Mouse (Mus musculus) thymus, adult 2 months (tissue): ENCODE measurements around the gene Fgfr2. TPM values are rescaled to one million over a fixed set of nuclear protein-coding genes. Genes with fewer than 3 reads are reported as not detected.
A peak's percentile ranks its signal among the peaks of the same experiment; 100 is the strongest.

Source experiments
- DNase-seq: peaks from one replicate; pipeline ENCODE4 v3.0.0; 2021
- H3K27ac ChIP-seq: fragments of 200-500 bp; 2 replicates; pipeline ENCODE4 v1.5.1; 2012; ENCODE audit warnings: low read length, control low read depth; ENCODE audit not compliant: control insufficient read depth, insufficient read depth
- H3K27me3 ChIP-seq: fragments of 200-500 bp; 2 replicates; pipeline ENCODE4 v1.6.1; 2012; ENCODE audit warnings: mild to moderate bottlenecking, low read length, moderate library complexity, mixed read lengths; ENCODE audit not compliant: control insufficient read depth, insufficient read depth
- H3K36me3 ChIP-seq: fragments of 200-500 bp; 2 replicates; pipeline ENCODE4 v1.6.1; 2012; ENCODE audit warnings: mild to moderate bottlenecking, low read length, moderate library complexity; ENCODE audit not compliant: control insufficient read depth, insufficient read depth
- H3K4me1 ChIP-seq: fragments of 200-500 bp; replicated peaks from 2 replicates; pipeline ENCODE4 v1.6.1; 2012; ENCODE audit warnings: low read length; ENCODE audit not compliant: control insufficient read depth, insufficient read depth
- H3K4me3 ChIP-seq: fragments of 200-500 bp; 2 replicates; pipeline ENCODE4 v1.5.1; 2012; ENCODE audit warnings: mild to moderate bottlenecking, low read length, control low read depth, moderate library complexity; ENCODE audit not compliant: control insufficient read depth, insufficient read depth
- CTCF ChIP-seq: fragments of 200-500 bp; IDR thresholded peaks from 2 replicates; pipeline ENCODE4 v1.5.1; 2012; ENCODE audit warnings: mild to moderate bottlenecking, control low read depth, low read length, moderate library complexity, borderline replicate concordance; ENCODE audit not compliant: control insufficient read depth, poor library complexity, insufficient read depth; ENCODE audit errors: extremely low read depth
- POLR2A ChIP-seq: fragments of 200-500 bp; IDR thresholded peaks from 2 replicates; pipeline ENCODE4 v1.6.1; 2012; ENCODE audit warnings: mild to moderate bottlenecking, low read length, control low read depth, moderate library complexity; ENCODE audit not compliant: control insufficient read depth, poor library complexity, insufficient read depth; ENCODE audit errors: extremely low read depth
- WGBS: fragments of 180-500 bp; shearing (Covaris S2); methylation state at CpG from one replicate; pipeline ENCODE4 v1.1.7; 2018; 5-methylcytosine and 5-hydroxymethylcytosine counted together
- polyA plus RNA-seq: library from polyadenylated mRNA; depleted of rRNA; stranded (reverse); fragments of >200 nt; gene quantifications from 2 replicates; pipeline ENCODE4 v1.2.3, GENCODE M21; 2012

Fgfr2 gene
- polyA plus RNA-seq, 1 experiment: 12.1 TPM

DNA sequence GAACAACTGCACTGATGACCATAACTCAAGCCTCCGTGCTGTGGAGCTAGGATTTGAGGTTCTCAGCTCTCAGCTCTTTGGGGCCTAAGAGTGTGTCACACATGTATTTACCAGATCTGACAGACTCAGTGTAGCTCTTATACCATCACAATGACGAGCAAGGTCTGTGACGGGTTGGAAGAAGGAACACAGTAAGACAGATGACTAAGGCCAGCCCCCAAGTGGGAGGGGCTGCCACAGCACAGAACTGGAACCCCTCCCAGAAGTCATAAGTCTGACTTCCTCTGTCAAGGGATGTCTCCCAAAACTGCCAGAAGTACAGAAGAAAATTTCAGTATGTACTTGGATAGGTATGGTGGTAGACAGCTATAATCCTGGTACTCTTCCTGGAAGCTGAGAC lies 319.2 kb downstream of the Fgfr2 start:
- Histone ChIP-seq H3K27me3 (no peaks in the 10 kb centered on the region), H3K4me1 (peaks cover 73% of the 10 kb centered on the region), H3K27ac (no peak overlapping the region), H3K4me3 (no peak overlapping the region), H3K36me3 (no peaks in the 10 kb centered on the region)
- DNase-seq: no peak
- 51% methylated on average over 3 of the region's 3 CpGs for WGBS
- TF ChIP-seq POLR2A (no peak), CTCF (no peak)

- no peak overlapping the region for H3K4me3 ChIP-seq
- peaks cover 72% of the 10 kb centered on the region for H3K4me1 ChIP-seq
- H3K36me3 ChIP-seq: no peaks in the 10 kb centered on the region
- no peak for TF ChIP-seq POLR2A
- TF ChIP-seq CTCF: no peak
- 77% methylated on average over 2 of the region's 2 CpGs for WGBS
- no peak overlapping the region for H3K27ac ChIP-seq
- DNase-seq: no peak
- no peaks in the 10 kb centered on the region for H3K27me3 ChIP-seq
Measured at GRCm38 (mm10) chr7:132803336-132803735, 319.8 kb downstream of the Fgfr2 start.

GRCm38 (mm10) chr7:132802691-132803090 lies 320.5 kb downstream of the Fgfr2 start:
- no peaks in the 10 kb centered on the region for H3K27me3 ChIP-seq
- H3K27ac ChIP-seq: peak overlapping the region; percentile 22; the same call in 1 of the 2 replicates
- no peak overlapping the region for H3K4me3 ChIP-seq
- H3K4me1 ChIP-seq: peaks cover 68% of the 10 kb centered on the region
- WGBS: 95% methylated on average over 11 of the region's 11 CpGs
- DNase-seq: no peak
- no peak for TF ChIP-seq CTCF
- TF ChIP-seq POLR2A: no peak
- H3K36me3 ChIP-seq: no peaks in the 10 kb centered on the region

DNA sequence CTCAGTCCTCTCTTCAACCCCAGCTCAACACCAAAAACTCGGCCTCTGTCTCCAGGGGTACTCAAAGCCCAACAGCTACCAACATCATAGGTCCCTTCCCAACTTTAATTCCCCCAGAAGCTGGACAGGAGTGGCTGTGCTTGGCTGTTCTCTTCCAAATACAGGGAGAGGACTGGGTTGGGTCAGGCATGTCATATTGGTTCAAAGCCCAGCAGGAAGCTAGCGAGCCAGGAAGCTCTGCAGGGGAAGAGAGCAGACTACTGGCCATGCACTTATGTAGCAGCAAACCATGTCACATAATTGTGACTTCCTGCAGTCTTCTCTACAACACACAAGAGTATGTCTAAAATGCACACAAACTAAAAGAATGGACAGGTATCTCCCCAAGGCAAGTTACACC lies 321.1 kb downstream of the Fgfr2 start:
- H3K27me3 ChIP-seq: no peaks in the 10 kb centered on the region
- no peak for DNase-seq
- 75% methylated on average over 2 of the region's 2 CpGs for WGBS
- H3K4me3 ChIP-seq: no peak overlapping the region
- H3K36me3 ChIP-seq: no peaks in the 10 kb centered on the region
- no peak for TF ChIP-seq POLR2A
- TF ChIP-seq CTCF: no peak
- peaks cover 62% of the 10 kb centered on the region for H3K4me1 ChIP-seq
- peak overlapping the region; percentile 22; the same call in 1 of the 2 replicates for H3K27ac ChIP-seq

DNA sequence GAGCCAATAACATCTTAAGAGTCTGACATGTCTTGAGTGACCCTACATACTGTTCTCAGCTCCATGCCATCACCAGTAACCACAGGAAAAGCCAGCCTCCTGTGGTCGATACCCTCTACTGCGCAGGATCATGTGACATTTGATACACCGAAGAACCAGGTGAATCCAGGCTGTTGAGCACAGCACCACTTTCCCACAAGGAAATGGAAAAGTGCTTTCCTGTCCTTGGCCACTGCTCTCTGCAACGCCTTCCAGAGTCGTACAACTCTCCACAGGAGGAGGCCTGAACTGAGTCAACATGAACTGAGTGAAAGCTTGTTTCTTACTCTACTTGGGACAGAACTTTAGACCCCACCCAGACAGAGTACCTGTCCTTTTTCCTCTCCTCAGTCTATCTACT lies 321.6 kb downstream of the Fgfr2 start:
- TF ChIP-seq POLR2A (no peak), CTCF (no peak)
- no peak for DNase-seq
- 68% methylated on average over 5 of the region's 5 CpGs for WGBS
- H3K36me3 ChIP-seq: no peaks in the 10 kb centered on the region
- no peaks in the 10 kb centered on the region for H3K27me3 ChIP-seq
- H3K4me3 ChIP-seq: no peak overlapping the region
- H3K27ac ChIP-seq: no peak overlapping the region
- H3K4me1 ChIP-seq: peaks cover 57% of the 10 kb centered on the region

DNA sequence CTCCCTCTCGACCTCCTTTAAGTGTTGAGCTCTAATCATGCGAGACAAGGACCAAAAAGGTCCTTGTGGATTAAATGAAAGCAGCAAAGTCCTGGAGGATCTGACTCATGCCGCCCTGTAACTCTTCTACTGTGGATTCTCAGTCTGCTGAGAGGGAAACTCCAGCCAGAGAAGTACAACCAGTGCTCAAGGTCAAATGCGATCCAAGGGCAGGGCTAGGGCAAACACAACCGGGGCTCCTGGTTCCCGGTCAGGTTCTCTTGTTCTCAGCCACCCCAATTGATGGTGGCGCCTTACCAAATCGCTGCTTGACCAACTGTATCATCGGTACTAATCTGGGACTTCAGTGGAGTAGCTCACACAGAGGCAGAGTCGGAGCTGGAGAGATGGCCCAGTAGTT lies 322.3 kb downstream of the Fgfr2 start:
- TF ChIP-seq POLR2A (no peak), CTCF (no peak)
- Histone ChIP-seq H3K4me1 (peaks cover 56% of the 10 kb centered on the region), H3K27me3 (no peaks in the 10 kb centered on the region), H3K27ac (no peak overlapping the region), H3K4me3 (no peak overlapping the region), H3K36me3 (no peaks in the 10 kb centered on the region)
- DNase-seq: no peak
- WGBS: 90% methylated on average over 10 of the region's 10 CpGs
